Mouse (Mus musculus): ENCODE measurements around the gene Kndc1. TPM values are rescaled to one million over a fixed set of nuclear protein-coding genes. Genes with fewer than 3 reads are reported as not detected.

Kndc1 gene
- polyA plus RNA-seq, 1 experiment, result not detected

DNA sequence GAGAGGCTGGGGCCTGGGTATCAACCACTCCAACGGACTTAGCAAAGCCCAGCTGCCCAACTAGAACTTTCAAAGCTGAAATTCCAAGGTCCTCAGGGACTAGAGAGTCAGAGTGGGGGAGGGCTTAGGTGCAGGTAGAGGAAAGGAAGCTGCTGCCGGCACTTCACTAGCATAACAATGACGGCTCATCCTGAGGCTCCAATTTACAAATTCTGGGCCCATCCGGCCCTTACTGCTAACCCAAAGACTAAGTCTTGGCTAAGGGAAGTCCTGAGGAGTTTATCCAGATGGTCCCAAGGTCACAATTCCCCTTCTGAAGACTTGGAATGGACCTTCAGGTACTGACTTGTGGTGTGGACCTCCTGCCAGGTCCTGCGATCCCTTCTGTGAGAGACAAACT is 51.0 kb downstream of the Kndc1 start:
- Histone ChIP-seq H3K27ac (ENCODE audit: insufficient read depth, low read depth, low read length) (no peak overlapping the region), H3K4me1 (ENCODE audit: control insufficient read depth, insufficient read depth, low read length) (no peaks in the 10 kb centered on the region), H3K4me3 (ENCODE audit: insufficient read depth, low read length) (no peak overlapping the region)
- TF ChIP-seq POLR2A (IDR thresholded peaks at IDR 0.05; ENCODE audit: borderline replicate concordance, low read depth, low read length) (no peak), CTCF (IDR thresholded peaks at IDR 0.05; ENCODE audit: low read depth, low read length) (no peak)

DNA sequence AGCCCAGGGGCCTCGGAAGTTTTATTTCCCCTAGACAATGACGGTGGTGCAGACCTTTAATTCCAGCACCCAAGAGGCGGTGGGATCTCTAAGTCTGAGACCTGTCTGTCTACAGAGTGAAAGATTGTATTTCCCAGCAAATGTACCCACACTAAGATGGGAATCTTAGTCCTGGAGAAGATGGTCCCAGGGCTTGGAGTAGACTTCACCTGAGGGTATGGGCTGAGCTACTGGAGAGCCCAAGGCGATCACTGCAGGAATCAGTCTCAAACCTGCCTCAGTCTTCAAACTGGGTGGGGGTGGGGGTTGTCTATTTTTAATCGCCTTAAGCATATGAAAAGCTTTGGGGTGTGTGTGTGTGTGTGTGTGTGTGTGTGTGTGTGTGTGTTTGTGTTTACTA is 51.5 kb downstream of the Kndc1 start:
- Histone ChIP-seq H3K4me3 (ENCODE audit: insufficient read depth, low read length) (no peak overlapping the region), H3K4me1 (ENCODE audit: control insufficient read depth, insufficient read depth, low read length) (no peaks in the 10 kb centered on the region), H3K27ac (ENCODE audit: insufficient read depth, low read depth, low read length) (no peak overlapping the region)
- TF ChIP-seq POLR2A (IDR thresholded peaks at IDR 0.05; ENCODE audit: borderline replicate concordance, low read depth, low read length) (no peak), CTCF (IDR thresholded peaks at IDR 0.05; ENCODE audit: low read depth, low read length) (no peak)

DNA sequence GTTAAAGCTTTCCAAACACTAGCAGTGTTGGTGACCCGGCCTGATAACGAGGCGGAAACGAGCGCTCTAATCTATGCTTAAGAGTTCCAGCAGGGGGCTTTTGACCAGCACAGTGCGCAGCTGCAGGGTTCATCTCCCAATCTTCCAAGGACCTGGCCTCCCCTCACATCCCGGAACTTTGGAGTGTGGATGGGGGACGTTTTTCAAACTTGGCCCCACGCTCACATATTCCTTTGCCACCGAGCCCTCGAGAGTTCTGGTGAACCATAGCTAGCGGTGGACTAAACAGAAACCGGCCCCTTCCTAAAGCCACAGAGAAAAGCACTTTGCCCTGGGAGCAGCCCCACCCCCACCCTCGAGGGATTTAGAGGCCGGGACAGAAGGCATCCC is 55.4 kb downstream of the Kndc1 start:
- H3K27ac ChIP-seq (ENCODE audit: insufficient read depth, low read depth, low read length), result no peak overlapping the region
- H3K4me1 ChIP-seq (ENCODE audit: control insufficient read depth, insufficient read depth, low read length), result peaks cover 7% of the 10 kb centered on the region; the same call in 1 of the 2 replicates
- TF ChIP-seq POLR2A (IDR thresholded peaks at IDR 0.05; ENCODE audit: borderline replicate concordance, low read depth, low read length) (no peak), CTCF (IDR thresholded peaks at IDR 0.05; ENCODE audit: low read depth, low read length) (peak; percentile 53; the same call in 1 of the 2 replicates)
- peak overlapping the region; percentile 71 for H3K4me3 ChIP-seq (ENCODE audit: insufficient read depth, low read length)

DNA sequence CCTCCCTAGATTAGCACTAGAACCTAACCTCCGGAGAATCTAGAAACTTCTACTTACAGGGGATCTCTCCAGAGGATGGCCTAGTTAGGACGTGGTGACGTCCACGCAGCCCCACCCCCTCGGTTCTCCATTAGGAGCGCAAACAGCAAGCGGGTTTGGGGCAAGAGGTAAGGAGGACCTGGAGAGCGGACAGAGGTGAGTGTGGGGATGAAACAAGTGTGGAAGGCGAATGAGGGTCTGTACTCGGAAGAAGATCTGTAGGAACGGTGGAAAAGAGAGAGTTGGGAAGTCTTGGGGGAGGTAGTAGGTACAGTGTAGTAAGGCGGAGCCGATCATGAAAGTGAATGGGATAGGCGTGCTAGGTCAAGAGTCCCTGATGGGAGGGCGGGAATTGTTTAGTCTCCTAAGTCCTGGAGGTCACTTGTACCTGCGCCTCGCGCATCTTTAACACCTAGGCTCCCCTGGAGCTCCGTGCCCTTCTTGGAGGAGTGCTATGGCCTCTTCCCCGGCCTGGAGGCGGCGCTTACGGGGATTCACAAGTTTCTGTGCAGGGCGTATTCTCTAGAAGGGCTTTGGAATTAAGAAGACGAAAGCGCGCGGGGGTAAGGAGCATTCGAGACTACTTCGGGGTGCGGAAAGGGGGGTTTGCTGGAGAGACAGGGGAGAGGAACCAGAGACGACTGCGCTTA is 55.9 kb downstream of the Kndc1 start:
- Histone ChIP-seq H3K27ac (ENCODE audit: insufficient read depth, low read depth, low read length) (peak overlapping the region; percentile 19), H3K4me3 (ENCODE audit: insufficient read depth, low read length) (peak overlapping the region; percentile 71), H3K4me1 (ENCODE audit: control insufficient read depth, insufficient read depth, low read length) (peaks cover 7% of the 10 kb centered on the region; the same call in 1 of the 2 replicates)
- no peak for TF ChIP-seq POLR2A (IDR thresholded peaks at IDR 0.05; ENCODE audit: borderline replicate concordance, low read depth, low read length)
- TF ChIP-seq CTCF (IDR thresholded peaks at IDR 0.05; ENCODE audit: low read depth, low read length), result no peak

DNA sequence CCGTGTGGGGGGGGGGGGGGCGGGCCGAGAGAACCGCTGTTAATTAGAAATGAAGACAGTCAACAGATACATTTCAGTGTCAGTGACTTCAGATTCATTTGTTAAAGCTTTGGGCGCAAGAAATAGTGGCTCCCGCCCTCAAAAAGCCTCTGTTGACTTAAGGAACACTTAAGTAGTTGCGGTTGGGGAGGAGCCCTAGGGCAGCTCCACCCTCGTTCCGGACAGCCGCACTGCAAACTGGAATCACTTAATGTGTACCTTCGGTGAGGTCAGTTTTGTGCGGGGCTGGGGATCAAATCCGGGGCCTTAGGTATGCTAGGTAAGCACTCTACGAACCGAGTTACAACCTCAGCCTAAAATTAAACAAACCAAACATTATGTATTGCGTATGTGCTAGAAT is 56.6 kb downstream of the Kndc1 start:
- Histone ChIP-seq H3K4me3 (ENCODE audit: insufficient read depth, low read length) (peak overlapping the region; percentile 71), H3K27ac (ENCODE audit: insufficient read depth, low read depth, low read length) (no peak overlapping the region), H3K4me1 (ENCODE audit: control insufficient read depth, insufficient read depth, low read length) (peaks cover 7% of the 10 kb centered on the region; the same call in 1 of the 2 replicates)
- TF ChIP-seq CTCF (IDR thresholded peaks at IDR 0.05; ENCODE audit: low read depth, low read length) (no peak), POLR2A (IDR thresholded peaks at IDR 0.05; ENCODE audit: borderline replicate concordance, low read depth, low read length) (no peak)

DNA sequence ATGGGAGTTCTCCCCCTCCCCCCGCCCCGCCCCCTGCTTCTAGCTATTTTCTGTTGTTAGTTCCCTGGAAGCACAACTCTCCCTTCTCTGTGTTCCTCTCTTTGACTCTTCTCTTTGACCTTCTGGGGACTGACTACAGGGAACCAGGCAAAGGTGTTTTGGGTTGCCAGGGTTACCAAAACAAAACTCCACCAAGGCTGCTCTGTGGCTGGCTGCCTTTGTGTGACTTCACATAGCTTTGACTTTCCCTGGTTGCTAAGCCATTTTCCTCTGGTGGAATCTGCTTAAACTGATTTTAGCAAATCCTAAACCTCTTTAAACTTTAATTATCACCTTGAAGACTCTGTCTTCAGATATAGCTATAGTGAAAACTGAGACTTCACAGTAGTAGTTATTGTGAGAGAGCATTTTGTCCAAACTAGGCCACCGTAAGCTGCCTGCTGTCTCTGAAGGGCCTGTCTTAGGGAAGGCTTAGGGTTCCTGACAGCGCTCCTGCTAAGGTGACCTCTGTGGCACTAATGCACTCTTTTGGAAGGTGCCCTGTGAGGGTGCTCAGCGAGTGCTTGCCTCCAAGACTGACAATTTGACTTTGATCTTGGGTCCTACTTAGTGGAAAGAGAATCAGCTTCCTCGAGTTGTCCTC is 57.6 kb downstream of the Kndc1 start:
- H3K4me1 ChIP-seq (ENCODE audit: control insufficient read depth, insufficient read depth, low read length), result peaks cover 10% of the 10 kb centered on the region
- no peak overlapping the region for H3K27ac ChIP-seq (ENCODE audit: insufficient read depth, low read depth, low read length)
- H3K4me3 ChIP-seq (ENCODE audit: insufficient read depth, low read length), result no peak overlapping the region
- TF ChIP-seq CTCF (IDR thresholded peaks at IDR 0.05; ENCODE audit: low read depth, low read length), result no peak
- TF ChIP-seq POLR2A (IDR thresholded peaks at IDR 0.05; ENCODE audit: borderline replicate concordance, low read depth, low read length), result no peak

DNA sequence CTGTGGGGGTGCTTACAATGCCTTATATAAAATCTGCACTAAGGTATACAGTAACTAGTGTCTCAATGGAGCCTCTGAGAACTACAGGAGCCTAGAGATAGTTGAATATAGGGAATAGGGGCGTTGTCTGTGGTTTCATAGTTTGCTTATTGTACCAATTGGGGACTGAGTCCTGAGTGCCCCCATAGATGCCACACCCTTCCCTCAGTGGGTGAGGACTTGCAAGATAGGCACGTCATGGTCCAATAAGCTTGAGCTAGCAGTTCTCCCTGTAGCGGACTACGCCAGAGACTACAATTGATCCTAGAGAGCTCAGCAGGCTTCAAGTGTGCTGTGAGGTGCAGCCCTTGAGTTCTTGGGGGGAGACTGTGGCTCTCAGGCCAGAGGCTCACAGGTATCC is 61.0 kb downstream of the Kndc1 start:
- Histone ChIP-seq H3K4me3 (ENCODE audit: insufficient read depth, low read length) (no peak overlapping the region), H3K27ac (ENCODE audit: insufficient read depth, low read depth, low read length) (no peak overlapping the region), H3K4me1 (ENCODE audit: control insufficient read depth, insufficient read depth, low read length) (peaks cover 18% of the 10 kb centered on the region)
- TF ChIP-seq CTCF (IDR thresholded peaks at IDR 0.05; ENCODE audit: low read depth, low read length) (no peak), POLR2A (IDR thresholded peaks at IDR 0.05; ENCODE audit: borderline replicate concordance, low read depth, low read length) (no peak)

DNA sequence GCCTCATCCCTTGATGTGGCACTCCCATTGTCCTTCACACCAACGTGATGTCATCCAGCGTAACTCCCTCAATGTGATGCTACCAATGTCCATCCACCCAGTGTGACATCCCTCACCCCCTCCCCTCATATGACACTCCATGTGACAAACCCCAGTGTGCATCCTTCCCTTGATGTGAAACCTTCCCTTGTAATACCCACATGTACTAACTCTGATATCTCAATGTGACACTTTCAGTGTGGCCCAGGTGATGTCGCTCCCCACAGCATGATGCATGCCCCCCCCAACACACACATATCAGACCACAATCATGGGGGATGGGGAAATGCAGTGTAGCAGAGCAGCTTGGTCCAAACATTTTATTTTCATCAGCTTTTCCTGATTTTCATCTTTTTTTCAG is 62.2 kb downstream of the Kndc1 start:
- Histone ChIP-seq H3K4me3 (ENCODE audit: insufficient read depth, low read length) (no peak overlapping the region), H3K4me1 (ENCODE audit: control insufficient read depth, insufficient read depth, low read length) (peaks cover 16% of the 10 kb centered on the region), H3K27ac (ENCODE audit: insufficient read depth, low read depth, low read length) (no peak overlapping the region)
- no peak for TF ChIP-seq CTCF (IDR thresholded peaks at IDR 0.05; ENCODE audit: low read depth, low read length)

DNA sequence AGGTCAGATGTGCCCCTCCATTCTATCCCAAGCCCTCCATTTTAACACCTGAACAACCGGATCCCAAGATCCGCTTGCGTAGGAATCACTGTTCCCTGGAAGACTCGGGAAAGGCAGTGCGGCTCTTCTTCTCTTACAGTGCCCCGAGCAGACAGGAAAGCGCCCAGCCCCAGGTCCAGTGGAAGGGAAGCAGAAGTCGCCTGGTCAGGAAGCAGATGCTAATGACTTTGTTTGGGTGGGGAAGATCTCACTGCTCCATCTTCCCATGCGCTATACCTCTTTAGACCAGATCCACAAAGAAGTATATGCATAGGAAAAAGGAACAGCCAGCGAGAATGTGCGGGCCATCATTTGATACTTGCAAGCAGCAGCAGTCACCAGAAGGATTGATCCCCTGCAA is 62.9 kb downstream of the Kndc1 start:
- TF ChIP-seq CTCF (IDR thresholded peaks at IDR 0.05; ENCODE audit: low read depth, low read length) (no peak), POLR2A (IDR thresholded peaks at IDR 0.05; ENCODE audit: borderline replicate concordance, low read depth, low read length) (no peak)
- Histone ChIP-seq H3K27ac (ENCODE audit: insufficient read depth, low read depth, low read length) (no peak overlapping the region), H3K4me3 (ENCODE audit: insufficient read depth, low read length) (peak overlapping the region; percentile 17; the same call in 1 of the 2 replicates), H3K4me1 (ENCODE audit: control insufficient read depth, insufficient read depth, low read length) (peaks cover 11% of the 10 kb centered on the region)

DNA sequence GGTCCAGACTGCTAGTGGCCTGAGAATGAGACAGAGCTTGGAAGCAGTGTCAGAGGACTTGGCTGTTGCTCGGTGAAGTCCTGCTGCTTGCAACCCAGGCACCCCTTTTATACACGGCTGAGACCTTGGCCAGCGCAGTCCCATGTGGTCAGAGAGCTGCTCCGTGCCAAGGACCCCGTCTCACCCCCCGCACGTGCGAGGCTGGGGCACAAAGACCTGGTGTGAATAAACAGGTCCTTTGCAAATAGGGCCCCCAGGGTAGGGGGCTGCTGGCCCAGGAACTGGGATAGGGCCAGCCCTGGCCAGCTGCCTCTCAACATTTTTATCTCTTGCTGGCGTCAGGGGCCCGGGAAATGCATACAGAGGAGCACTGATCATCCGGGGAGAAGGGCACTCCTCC is 63.5 kb downstream of the Kndc1 start:
- Histone ChIP-seq H3K4me1 (ENCODE audit: control insufficient read depth, insufficient read depth, low read length) (peaks cover 11% of the 10 kb centered on the region), H3K27ac (ENCODE audit: insufficient read depth, low read depth, low read length) (no peak overlapping the region), H3K4me3 (ENCODE audit: insufficient read depth, low read length) (no peak overlapping the region)
- no peak for TF ChIP-seq CTCF (IDR thresholded peaks at IDR 0.05; ENCODE audit: low read depth, low read length)

Measured in bone marrow macrophage, adult 2 months (primary cell).